Mouse (Mus musculus): Measurements from ENCODE around the gene Trap1.

- no peak for TF ChIP-seq CTCF (IDR thresholded peaks at IDR 0.05; ENCODE audit: extremely low read depth, insufficient read depth, low read length)
- TF ChIP-seq POLR2A (IDR thresholded peaks at IDR 0.05; ENCODE audit: extremely low read depth, insufficient read depth, low read length) = no peak
Observed at GRCm38 (mm10) chr16:4037690-4038089, 39.9 kb downstream of the Trap1 start.

All from cortical plate, adult 2 months (tissue).